Mouse (Mus musculus): ENCODE data around the gene Capn1.

DNA sequence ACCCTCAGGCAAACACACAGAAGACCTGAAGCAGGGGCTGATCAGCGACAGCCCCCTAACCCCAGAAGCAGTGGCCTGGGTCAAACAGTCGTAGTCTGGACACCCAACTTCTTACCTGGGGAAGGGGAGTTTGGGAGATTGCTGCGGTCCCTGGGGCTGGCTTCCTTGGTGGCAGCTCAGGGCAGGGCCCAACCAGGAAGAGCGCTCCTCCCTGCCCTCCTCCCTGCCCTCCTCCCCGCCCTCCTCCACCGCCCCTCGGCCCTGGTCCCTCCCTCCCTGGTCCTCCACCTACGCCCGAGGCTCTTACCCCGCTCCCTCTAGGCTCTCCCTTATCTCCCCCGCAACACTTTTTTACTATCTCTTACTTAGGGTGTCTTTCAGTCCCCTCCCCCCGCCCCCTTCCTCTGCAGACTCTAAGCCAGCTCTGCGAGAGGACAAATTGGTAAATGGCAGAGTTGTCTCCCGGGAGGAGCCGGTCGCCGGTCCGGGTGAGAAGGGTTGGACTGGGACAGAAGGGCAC, 646 bp downstream of the Capn1 start:
- TF ChIP-seq CTCF (IDR thresholded peaks at IDR 0.05; ENCODE audit: low read depth, low read length) = no peak
- no peak for TF ChIP-seq POLR2A (IDR thresholded peaks at IDR 0.05; ENCODE audit: borderline replicate concordance, low read depth, low read length)
